Mouse (Mus musculus) CH12.LX (cell line): Measurements from ENCODE around the gene Prkag2.

Experiments used
- BHLHE40 ChIP-seq: IDR thresholded peaks from 2 replicates; pipeline ENCODE4 v1.6.1; 2011; ENCODE audit warnings: mild to moderate bottlenecking, low read depth, low read length, improper control_type of control experiment
- CTCF ChIP-seq, 2 experiments: IDR thresholded peaks in 1 of 2; conservative IDR thresholded peaks in 1 of 2; 2 replicates each; pipeline ENCODE4 v1.5.1; 2011 to 2012; ENCODE audit warnings: low read depth in 2 of 2, low read length in 2 of 2, improper control_type of control experiment in 1 of 2, inconsistent platforms in 1 of 2, mild to moderate bottlenecking in 1 of 2, moderate library complexity in 1 of 2
- ELF1 ChIP-seq: IDR thresholded peaks from 2 replicates; pipeline ENCODE4 v1.6.1; 2014; ENCODE audit warnings: low read depth, mild to moderate bottlenecking, inconsistent platforms, low read length, improper control_type of control experiment
- JUND ChIP-seq: conservative IDR thresholded peaks from 2 replicates; pipeline ENCODE4 v1.6.1; 2011; ENCODE audit warnings: low read depth, low read length, improper control_type of control experiment
- NELFE ChIP-seq: IDR thresholded peaks from 2 replicates; pipeline ENCODE4 v1.6.1; 2011; ENCODE audit warnings: low read depth, low read length, improper control_type of control experiment
- POLR2A ChIP-seq: IDR thresholded peaks from 2 replicates; pipeline ENCODE4 v1.6.1; 2011; ENCODE audit warnings: low read depth, mild to moderate bottlenecking, improper control_type of control experiment, low read length
- POLR2AphosphoS2 ChIP-seq: IDR thresholded peaks from 2 replicates; pipeline ENCODE4 v1.6.1; 2011; ENCODE audit warnings: low read depth, low read length, improper control_type of control experiment
- TBP ChIP-seq: conservative IDR thresholded peaks from 2 replicates; pipeline ENCODE4 v1.6.1; 2011; ENCODE audit warnings: low read depth, low read length, improper control_type of control experiment
- USF1 ChIP-seq: IDR thresholded peaks from 2 replicates; pipeline ENCODE4 v1.6.1; 2014; ENCODE audit warnings: low read depth, mild to moderate bottlenecking, inconsistent platforms, low read length, improper control_type of control experiment
- ZC3H11A ChIP-seq: IDR thresholded peaks from 2 replicates; pipeline ENCODE4 v1.6.1; 2012; ENCODE audit warnings: low read depth, mild to moderate bottlenecking, inconsistent platforms, low read length, improper control_type of control experiment
- ZMIZ1 ChIP-seq: IDR thresholded peaks from 2 replicates; pipeline ENCODE4 v1.6.1; 2012; ENCODE audit warnings: low read depth, mild to moderate bottlenecking, inconsistent platforms, low read length, improper control_type of control experiment

DNA sequence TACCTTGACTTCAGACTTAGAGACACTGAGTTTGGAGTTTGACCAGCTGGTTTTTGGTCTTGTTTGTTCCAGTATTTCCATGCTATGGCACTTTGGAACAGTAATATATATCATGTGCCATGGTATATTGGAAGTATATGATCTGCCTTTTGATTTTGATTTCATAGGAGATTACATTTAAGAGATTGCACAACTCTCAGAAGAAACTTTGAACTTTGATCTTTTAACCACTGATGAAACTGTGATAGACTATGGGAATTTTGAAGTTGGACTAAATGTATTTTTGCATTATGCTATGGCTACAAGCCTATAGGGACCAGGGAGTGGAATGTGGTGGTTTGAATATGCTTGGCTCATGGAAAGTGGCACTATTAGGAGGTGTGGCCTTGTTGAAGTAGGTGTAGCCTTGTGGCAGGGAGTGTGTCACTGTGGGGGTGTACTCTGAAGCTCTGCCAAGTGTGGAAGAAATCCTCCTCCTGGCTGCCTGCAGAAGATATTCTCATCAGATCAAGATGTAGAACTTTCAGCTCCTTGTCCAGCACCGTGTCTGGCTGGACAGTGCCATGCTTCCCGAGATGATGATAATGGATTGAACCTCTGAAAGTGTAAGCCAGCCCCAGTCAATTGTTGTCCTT is 49.0 kb upstream of the Prkag2 start:
- TF ChIP-seq USF1 (no peak), CTCF (conservative IDR thresholded peaks at IDR 0.05 in 1 of 2, IDR thresholded peaks at IDR 0.05 in 1 of 2; ENCODE audit: low read depth in 2 of 2, low read length in 2 of 2) (no peak), NELFE (no peak), POLR2AphosphoS2 (no peak), ELF1 (no peak), TBP (no peak), BHLHE40 (no peak), JUND (no peak), POLR2A (no peak), ZC3H11A (no peak), ZMIZ1 (no peak)
